Mouse (Mus musculus): ENCODE results near the gene Ctsll3. TPM values are rescaled to one million over a fixed set of nuclear protein-coding genes. Genes with fewer than 3 reads are reported as not detected.

The Ctsll3 gene
- total RNA-seq (2014; fragmentation: Nextera tagmentation) (not detected in 2 replicates), total RNA-seq (2017) (not detected in 2 replicates)

DNA sequence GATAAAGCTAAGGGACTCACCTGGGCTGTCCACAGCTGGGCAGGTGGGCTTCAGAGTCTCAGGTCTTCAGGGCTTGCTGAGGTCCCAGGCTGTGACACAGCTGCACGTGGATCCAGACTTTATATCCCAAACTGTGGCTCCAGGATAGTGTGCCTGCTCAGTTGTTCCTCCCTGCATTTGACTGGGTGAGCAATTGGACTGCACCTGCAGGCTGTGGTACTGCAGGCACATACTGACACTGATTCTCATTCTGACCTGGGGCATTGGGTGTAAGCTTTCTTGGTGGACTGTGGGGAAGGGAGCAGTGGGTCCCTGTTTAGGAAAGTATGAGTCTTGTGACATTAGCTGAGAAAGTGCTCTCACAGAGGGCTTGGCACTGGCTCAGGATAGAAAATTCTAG is at the start of gene Ctsll3:
Gene Ctsll3, minus strand, starts transcription at position 101 of the 400 bp plus-strand sequence.
- no peak for ATAC-seq (replicated peaks; ENCODE audit: low FRiP score, low TSS enrichment, poor library complexity, severe bottlenecking)

DNA sequence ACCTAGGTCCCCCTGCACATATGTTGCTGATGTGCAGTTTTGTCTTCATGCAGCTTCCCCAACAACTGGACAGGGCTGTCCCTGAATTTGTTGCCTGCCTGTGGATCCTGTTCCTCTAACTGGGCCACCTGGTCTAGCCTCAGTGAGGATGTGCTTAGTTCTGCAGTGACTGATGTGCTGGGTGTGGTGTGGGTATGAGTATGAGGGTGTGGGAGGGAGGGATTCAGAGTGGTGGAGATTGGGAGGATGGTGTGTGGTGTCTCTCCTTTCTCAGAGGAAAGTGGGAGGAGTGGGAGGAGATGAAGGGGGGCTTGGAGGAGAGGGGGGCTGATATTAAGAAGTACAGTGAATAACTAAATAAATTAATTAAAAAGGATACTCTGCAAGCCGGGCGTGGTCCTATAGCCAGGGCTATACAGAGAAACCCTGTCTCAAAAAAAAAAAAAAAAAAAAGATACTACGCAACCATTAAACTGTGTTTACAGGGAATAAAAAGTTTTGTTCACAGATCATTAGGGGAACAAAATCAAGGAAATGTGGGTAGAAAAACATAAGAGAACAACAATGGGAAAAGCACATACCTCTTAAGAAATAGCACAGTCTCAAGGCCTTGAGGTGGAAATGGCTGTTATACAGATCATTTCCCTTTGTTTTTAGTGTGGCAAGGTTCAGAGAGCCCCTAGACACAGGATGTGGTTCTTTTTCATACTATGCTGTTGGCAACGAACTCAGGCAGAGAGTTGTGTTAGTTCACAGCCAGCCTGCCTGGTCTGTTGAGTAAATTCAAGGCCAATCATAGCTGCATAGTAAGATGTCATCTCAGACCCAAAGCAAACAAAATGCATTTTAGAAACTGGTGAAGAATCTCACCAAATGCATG is 45.8 kb upstream of the Ctsll3 start:
- no peak for ATAC-seq (replicated peaks; ENCODE audit: low FRiP score, low TSS enrichment, poor library complexity, severe bottlenecking)

DNA sequence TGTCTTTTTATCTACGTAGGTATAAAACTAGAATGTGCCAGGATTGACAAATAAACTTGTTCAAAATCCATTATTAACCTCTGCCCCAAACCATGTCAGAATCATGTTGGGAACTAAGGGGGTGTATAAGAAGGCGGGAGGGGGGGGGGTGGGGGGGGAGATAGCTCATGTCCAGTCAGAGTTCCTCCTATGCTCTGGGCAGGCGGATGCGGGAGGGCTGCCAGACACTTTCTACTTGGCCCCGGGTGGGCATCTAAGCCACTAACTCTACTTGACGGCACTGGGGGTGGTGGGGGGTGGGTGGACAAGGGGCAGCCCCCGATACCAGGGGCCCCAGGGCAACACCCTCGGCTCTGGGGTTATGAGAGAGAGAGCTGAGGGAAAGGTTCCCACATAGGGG is 40.5 kb upstream of the Ctsll3 start:
- ATAC-seq (replicated peaks; ENCODE audit: low FRiP score, low TSS enrichment, poor library complexity, severe bottlenecking) = no peak

DNA sequence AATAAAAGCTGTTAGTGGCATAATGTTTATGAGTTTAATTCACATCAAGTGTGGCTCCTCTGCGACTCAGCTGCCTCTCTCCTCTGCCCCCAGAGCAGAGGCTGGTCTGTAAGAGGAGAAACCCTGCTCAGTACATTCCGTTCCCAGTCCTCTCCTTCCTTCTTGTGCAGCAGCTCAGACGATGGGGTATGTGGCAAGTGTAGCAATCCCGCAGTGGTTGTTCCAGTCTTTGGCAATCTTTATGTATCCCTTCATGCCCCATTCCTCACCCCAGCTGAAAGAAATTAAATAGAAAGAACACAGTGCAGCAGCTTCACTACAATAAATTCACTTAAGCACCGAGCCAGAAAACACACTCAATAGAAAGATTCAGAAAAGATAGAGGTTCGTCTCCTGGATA is 40.1 kb upstream of the Ctsll3 start:
- no peak for ATAC-seq (replicated peaks; ENCODE audit: low FRiP score, low TSS enrichment, poor library complexity, severe bottlenecking)

DNA sequence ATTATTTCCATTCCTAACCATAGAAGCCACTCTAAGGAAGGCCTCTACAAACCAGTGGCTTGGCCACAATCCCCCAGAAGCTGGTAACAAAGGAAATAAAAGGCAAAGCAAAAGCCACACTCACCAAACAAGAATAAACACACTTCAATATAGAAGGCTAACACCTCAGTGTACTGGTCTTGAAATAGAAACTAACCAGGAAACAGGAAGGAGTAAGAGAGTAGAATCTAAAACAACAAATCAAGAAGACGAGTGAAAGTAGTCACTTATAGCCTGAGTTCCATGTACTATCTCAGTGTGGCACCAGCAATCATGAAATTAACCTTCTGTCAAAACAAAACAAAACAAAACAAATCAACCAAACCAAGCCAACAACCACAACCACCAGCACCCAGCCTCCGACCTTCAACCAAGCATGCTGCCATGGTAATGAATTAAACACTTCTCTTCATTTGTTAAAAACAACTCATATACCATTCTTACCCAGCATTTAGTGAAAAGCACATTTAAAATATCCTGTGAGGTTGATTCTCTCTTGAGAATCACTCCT is 36.8 kb upstream of the Ctsll3 start:
- ATAC-seq (replicated peaks; ENCODE audit: low FRiP score, low TSS enrichment, poor library complexity, severe bottlenecking) = no peak

DNA sequence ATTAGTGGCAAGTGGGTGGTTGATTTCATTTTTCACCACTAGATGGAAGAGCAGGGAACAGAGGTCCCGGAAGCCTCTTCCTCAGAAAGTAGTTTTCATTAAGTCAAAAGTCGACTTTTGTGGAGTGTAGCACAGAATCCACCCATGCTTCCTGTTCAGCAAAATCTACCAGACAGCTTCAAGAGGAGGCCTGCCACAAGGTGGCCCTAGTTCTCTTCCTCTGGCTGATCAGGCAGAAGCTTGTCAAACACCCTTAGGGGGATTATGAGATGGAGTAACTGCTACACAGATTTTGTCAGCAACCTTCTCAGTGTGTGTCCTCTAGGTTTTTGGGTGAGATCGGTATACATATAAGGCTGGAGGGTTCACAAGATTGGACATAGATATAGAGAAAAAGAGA is 23.4 kb upstream of the Ctsll3 start:
- ATAC-seq (replicated peaks; ENCODE audit: low FRiP score, low TSS enrichment, poor library complexity, severe bottlenecking) = no peak

DNA sequence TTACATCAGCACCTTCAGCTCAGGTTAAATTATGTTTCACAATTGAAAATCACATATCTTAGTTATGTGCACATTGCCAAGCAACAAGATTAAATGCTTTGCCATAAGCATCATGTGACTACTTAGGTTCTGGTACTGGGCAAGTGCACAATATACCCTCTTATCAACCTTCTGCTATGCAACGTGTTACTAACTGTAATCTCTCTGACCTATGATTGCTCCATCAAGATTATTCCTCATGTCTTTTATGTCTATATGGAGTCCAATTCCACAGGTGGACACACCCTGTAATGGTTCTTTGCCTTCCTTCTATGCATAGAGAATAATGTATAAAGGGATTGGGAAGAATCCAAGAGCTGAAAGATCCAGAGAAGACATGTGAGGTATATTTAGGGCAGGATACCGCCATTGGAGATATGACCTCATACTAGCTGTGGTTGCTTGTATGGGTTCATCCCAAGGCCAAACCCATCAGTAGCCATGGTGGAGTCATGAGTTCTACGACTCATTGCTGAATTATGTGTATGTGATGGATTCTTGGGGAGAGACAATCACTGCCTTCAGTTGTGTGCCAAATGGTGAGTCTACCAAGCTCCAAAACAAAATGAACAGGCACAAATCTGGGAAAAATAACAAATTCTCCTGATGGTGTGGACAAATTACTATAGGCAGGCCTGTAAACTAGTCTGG is 18.0 kb upstream of the Ctsll3 start:
- ATAC-seq (replicated peaks; ENCODE audit: low FRiP score, low TSS enrichment, poor library complexity, severe bottlenecking) = no peak

DNA sequence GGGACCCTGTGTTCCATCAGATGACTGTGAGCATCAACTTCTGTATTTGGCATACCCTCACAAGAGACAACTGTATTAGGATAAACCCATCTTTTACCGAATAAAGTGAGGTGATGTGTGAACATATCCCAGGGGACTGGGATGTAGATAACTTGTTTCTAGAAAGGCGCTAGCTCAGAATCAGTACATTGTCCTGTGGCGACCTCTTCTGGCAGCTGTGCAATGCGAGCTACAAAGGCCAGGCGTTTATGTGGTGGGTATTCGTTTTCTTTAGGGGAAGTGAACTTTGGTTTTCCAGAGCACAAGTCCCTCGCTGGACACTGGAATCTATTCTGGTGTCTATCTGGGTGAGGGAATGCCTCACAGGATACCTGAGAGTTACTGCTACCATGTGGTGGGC is 16.8 kb upstream of the Ctsll3 start:
- peak; percentile 65; the same call in 1 of the 2 replicates for ATAC-seq (replicated peaks; ENCODE audit: low FRiP score, low TSS enrichment, poor library complexity, severe bottlenecking)

DNA sequence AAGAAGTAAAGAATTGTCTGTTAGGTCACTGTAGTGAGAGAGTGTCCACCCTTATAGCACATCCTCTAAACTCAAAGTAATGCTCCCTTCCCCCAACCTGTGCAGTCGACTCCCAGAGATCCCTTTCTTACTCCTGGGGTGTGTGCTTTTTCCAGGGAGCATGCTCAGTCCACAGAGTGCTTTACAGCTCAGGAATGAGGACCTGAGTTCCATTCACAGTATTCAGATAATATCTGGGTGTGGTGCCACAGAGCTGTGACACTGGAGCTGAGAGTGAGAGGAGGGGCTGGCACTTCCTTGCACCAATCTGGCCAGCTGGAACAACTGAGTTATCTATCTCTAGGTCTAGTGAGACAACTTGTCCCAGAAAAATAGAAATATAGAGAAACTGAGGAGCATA is 11.1 kb upstream of the Ctsll3 start:
- no peak for ATAC-seq (replicated peaks; ENCODE audit: low FRiP score, low TSS enrichment, poor library complexity, severe bottlenecking)

DNA sequence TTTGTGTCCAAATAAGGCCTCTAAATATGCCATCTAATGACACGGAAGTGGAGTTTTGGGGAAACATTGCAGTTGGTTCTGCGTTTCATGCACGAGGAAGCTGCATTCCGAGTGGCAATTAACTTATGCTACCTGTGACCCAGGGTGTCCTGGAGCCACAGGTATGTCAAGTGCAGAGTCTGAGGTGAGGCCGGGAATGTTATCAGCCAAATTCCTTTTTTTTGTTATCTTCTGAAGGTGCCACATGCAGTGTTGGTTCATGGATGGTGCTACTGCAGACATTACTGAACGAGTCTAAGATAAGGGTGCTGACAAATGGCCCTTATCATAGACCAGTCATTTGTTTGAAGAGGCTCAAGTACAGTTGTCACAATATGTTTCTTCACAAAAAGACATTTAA is 10.1 kb upstream of the Ctsll3 start:
- no peak for ATAC-seq (replicated peaks; ENCODE audit: low FRiP score, low TSS enrichment, poor library complexity, severe bottlenecking)

DNA sequence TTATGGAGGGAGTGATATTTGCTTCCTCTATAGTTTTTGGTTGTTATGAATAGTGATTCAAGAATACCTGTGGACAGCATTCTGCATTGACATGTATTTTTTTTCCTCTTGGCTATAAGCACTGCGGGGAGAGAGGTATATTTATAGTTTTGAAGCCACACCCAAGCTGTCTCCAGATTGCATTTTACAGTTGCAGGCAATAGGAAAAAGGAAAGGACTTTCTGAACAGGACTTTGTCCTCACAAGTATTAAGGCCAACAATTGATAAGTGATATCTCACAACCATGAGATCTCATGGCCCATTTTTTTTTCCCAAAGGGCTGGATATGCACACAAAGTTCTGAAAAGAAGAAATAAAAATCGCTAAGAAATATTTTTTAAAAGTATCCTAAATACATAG is 7.0 kb upstream of the Ctsll3 start:
- ATAC-seq (replicated peaks; ENCODE audit: low FRiP score, low TSS enrichment, poor library complexity, severe bottlenecking) = no peak

DNA sequence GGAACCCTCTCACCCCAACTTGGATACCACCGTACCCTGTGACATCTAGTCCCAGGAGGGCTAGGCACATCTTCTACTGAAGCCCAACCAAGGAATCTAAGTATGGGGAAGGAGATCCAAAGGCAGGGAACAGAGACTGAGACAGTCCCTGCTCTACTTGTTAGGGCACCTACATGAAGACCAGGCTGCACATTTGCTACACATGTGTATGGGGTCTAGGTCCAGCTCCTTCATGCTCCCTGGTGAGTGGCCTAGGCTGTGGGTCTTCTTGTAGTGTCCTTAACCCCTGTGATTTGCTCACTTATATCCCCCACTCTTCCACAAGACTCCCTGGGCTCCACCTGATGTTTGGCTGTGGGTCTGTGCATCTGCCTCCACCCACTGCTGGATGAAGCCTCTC is 13.2 kb downstream of the Ctsll3 start:
- no peak for ATAC-seq (replicated peaks; ENCODE audit: low FRiP score, low TSS enrichment, poor library complexity, severe bottlenecking)

DNA sequence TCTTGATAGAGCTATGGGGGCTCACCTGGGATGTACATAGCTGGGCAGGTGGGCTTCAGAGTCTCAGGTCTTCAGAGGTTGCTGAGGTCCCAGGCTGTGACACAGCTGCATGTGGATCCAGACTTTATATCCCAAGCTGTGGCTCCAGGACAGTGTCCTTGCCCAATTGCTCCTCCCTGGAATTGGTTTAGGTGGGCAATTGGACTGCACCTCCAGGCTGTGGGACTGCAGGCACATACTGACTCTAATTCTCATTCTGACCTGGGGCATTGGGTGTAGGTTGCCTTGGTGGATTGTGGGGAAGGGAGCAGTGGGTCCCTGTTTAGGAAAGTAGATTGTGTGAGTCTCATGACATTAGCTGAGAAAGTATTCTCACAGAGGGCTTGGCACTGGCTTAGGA is 16.4 kb downstream of the Ctsll3 start, which contains the start of gene BC051665:
Gene BC051665, minus strand, starts transcription at position 101 of the 400 bp plus-strand sequence.
- ATAC-seq (replicated peaks; ENCODE audit: low FRiP score, low TSS enrichment, poor library complexity, severe bottlenecking) = no peak

DNA sequence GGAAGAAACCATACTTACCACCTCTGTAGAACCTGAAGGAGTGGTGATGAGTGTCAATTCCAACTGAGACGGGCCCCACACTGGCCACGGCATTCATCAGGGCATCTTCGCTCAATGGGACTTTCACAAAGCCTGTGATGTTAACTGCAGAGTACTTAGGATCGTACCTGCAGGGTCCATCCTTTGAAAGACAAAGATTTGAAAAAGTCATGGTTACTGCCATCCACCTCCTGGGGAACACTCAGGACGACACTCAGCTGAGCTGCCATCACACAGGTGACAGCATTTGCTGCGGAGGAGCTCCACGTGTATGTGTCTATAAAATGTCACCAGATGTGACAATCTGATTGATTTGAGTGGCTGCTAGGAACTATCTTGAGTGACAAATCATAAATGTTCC is 19.3 kb downstream of the Ctsll3 start:
- ATAC-seq (replicated peaks; ENCODE audit: low FRiP score, low TSS enrichment, poor library complexity, severe bottlenecking) = no peak

DNA sequence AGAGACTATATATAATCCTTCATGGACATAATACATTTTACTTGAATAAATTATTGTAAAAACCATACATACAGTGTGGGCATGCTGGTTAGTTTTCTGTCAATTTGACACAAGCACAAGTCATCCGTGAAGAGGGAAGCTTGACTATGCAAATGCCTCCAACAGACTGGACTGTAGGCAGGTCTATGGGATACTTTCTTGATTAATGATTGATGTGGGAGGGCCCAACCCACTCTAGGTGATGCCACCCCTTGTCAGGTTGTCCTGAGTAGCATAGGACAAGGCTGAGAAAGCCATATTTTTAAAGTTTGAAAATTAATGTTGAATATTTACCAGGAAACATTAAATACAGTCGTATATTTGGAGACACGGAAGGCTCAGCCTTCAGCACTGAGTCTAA is 22.1 kb downstream of the Ctsll3 start:
- ATAC-seq (replicated peaks; ENCODE audit: low FRiP score, low TSS enrichment, poor library complexity, severe bottlenecking) = no peak

DNA sequence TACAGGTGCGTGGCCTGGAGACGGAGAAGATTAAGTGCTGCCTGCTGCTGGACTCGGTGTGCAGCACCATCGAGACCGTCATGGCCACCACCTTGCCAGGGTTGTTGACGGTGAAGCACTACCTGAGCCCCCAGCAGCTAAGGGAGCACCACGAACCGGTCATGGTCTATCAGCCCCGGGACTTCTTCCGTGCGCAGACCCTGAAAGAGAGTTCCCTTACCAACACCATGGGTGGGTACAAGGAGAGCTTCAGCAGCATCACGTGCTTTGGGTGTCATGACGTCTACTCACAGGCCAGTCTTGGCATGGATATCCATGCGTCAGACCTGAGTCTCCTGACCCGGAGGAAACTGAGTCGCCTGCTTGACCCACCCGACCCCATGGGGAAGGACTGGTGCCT is 41.5 kb downstream of the Ctsll3 start:
- ATAC-seq (replicated peaks; ENCODE audit: low FRiP score, low TSS enrichment, poor library complexity, severe bottlenecking) = no peak

DNA sequence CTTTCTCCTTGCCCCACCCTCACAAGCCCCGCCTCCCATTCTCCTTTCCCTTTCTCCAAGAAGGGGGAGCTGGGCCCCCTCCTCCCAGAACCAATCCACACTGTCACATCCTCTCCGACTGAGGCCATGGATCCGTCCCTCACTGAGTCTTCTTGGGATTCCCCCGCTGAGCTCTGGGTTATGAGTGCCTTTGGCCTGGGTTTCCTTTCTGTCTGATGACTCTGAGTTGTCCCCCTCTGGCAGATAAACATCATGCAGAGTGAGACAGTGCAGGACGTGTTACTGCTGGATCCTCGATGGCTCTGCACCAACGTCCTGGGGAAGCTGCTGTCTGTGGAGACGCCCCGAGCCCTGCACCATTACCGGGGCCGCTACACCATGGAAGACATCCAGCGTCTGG is 42.3 kb downstream of the Ctsll3 start:
- no peak for ATAC-seq (replicated peaks; ENCODE audit: low FRiP score, low TSS enrichment, poor library complexity, severe bottlenecking)

DNA sequence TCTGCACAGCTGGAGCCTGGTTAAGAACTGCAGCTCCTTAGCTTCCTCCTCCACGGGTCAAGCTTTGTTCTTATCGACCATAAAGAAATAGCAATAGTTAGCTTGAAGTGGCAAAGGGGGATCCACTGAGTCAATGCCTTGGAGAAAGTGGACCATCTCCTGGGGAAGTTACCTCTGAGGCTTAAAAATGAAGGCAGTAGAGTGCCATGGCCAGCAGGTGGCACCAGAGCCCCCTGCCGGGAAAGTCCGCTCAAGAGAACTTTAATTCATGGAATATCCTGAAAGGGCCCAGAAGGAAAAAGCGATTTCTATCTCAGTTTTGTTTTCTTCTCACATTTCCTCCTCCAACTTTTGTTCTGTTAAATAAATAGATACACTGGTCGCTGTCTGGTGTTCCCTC is 43.5 kb downstream of the Ctsll3 start:
- peak; percentile 62; the same call in 1 of the 2 replicates for ATAC-seq (replicated peaks; ENCODE audit: low FRiP score, low TSS enrichment, poor library complexity, severe bottlenecking)

DNA sequence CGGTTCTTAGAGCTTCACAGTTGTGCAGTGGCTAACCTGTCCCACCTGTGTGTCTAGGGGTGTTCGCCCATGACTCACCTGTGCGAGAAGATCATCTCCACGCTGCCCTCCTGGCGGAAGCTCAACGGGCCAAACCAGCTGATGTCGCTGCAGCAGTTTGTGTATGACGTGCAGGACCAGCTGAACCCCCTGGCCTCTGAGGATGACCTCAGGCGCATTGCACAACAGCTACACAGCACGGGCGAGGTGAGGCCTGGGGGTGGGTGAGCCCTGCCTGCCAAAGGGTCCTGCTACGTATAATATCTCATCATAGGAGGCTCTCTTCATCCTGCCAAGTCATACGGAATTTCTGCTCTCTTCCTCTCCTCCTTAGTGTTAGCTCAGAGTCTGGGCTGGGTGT is 45.4 kb downstream of the Ctsll3 start:
- ATAC-seq (replicated peaks; ENCODE audit: low FRiP score, low TSS enrichment, poor library complexity, severe bottlenecking) = no peak

DNA sequence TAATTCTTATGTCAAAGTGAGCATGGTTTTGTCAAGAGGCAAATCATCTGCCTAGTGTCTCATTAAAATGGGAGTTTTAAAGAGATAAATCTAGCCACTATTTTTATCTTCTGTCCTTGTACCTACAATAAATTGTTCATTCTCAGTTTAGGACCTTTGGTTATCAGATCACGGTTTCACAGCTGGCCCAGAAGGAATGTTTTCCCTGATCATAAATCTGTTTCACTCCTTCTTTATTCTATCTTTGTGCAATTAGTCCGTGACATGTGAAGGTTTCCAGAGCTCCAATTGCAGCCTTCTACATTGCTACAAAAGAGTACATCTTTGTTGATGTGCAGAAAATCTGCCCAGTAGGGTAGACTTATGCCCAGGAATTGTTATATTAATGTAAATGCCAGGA is 47.4 kb downstream of the Ctsll3 start:
- ATAC-seq (replicated peaks; ENCODE audit: low FRiP score, low TSS enrichment, poor library complexity, severe bottlenecking) = no peak

DNA sequence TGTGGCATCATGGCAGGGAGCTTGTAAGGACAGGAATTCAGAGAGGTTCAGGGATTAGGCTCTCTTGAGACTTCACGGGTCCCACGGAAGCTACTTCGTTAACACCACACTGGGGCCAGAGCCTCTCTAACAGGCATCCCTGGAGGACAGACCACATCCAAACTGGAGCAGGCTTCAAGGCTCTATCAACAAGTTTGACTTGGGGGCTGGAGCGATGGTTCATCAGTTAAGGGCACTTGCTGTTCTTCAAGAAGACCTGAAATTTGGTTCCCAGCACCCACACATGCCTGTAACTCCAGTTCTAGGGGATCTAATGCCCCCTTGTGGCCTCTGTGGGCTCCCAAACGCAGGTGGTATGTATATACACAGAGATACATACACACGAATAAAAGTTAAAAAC is 49.4 kb downstream of the Ctsll3 start:
- no peak for ATAC-seq (replicated peaks; ENCODE audit: low FRiP score, low TSS enrichment, poor library complexity, severe bottlenecking)

Measured in megakaryocyte-erythroid progenitor cell, adult 5-6 weeks (primary cell).